Mouse (Mus musculus) spleen, postnatal 4 days (tissue): ENCODE data around the gene Ramac.

ENCODE experiments used
- DNase-seq, 2 experiments: peaks; one replicate each; pipeline ENCODE4 v3.0.0; 2022; ENCODE audit warnings: low spot score in 2 of 2

The Ramac gene

GRCm38 (mm10) chr7:81762180-81763109, at the start of gene Ramac:
TSS of gene Ramac (plus strand) at chr7:81762925.
- DNase-seq: peak; percentile 86 to 92

- no peak for DNase-seq
Measured at GRCm38 (mm10) chr7:81718657-81719056, 44.1 kb upstream of the Ramac start.

GRCm38 (mm10) chr7:81719216-81719661, 43.5 kb upstream of the Ramac start:
- peak in 1 of 2 experiments; percentile 23 for DNase-seq

GRCm38 (mm10) chr7:81721271-81721670, 41.5 kb upstream of the Ramac start:
- DNase-seq: no peak

- no peak for DNase-seq
Measured at GRCm38 (mm10) chr7:81723851-81724250, 38.9 kb upstream of the Ramac start.

- no peak for DNase-seq
Measured at GRCm38 (mm10) chr7:81725986-81726727, 36.6 kb upstream of the Ramac start.

- no peak for DNase-seq
Measured at GRCm38 (mm10) chr7:81726728-81727005, 36.1 kb upstream of the Ramac start.

GRCm38 (mm10) chr7:81727716-81728115, 35.0 kb upstream of the Ramac start:
- DNase-seq: no peak

GRCm38 (mm10) chr7:81729787-81730186, 32.9 kb upstream of the Ramac start:
- no peak for DNase-seq

- DNase-seq: no peak
Measured at GRCm38 (mm10) chr7:81731181-81731651, 31.5 kb upstream of the Ramac start.

- no peak for DNase-seq
Measured at GRCm38 (mm10) chr7:81732183-81733089, 30.3 kb upstream of the Ramac start.

- peak in 1 of 2 experiments; percentile 42 for DNase-seq
Measured at GRCm38 (mm10) chr7:81735300-81736048, 27.3 kb upstream of the Ramac start.

- no peak for DNase-seq
Measured at GRCm38 (mm10) chr7:81738720-81739385, 23.9 kb upstream of the Ramac start.

GRCm38 (mm10) chr7:81740010-81740409, 22.7 kb upstream of the Ramac start:
- no peak for DNase-seq

- peak in 1 of 2 experiments; percentile 31 for DNase-seq
Measured at GRCm38 (mm10) chr7:81744145-81744544, 18.6 kb upstream of the Ramac start.

GRCm38 (mm10) chr7:81747956-81748355, 14.8 kb upstream of the Ramac start:
- no peak for DNase-seq

GRCm38 (mm10) chr7:81763110-81763845, 553 bp downstream of the Ramac start:
- peak; percentile 49 to 77 for DNase-seq

GRCm38 (mm10) chr7:81772786-81773539, 10.2 kb downstream of the Ramac start:
- no peak for DNase-seq

GRCm38 (mm10) chr7:81775325-81775724, 12.6 kb downstream of the Ramac start:
- no peak for DNase-seq
